Mouse (Mus musculus): Measurements from ENCODE around the gene Megf11.

Gene Megf11

GRCm38 (mm10) chr9:64393914-64394596 lies 8.6 kb downstream of the Megf11 start:
- in situ Hi-C loops (cut with MboI): loop anchor here (10.0 kb wide), 1 partner anchor 541 kb away; no protein-coding TSS in a partner anchor

- in situ Hi-C loops (cut with MboI): loop anchor here (10.0 kb wide), 1 partner anchor 539 kb away; no protein-coding TSS in a partner anchor
Measured at GRCm38 (mm10) chr9:64395238-64395920, 10.0 kb downstream of the Megf11 start.

- in situ Hi-C loops (cut with MboI): loop anchor here (10.0 kb wide), 1 partner anchor 538 kb away; no protein-coding TSS in a partner anchor
Measured at GRCm38 (mm10) chr9:64397108-64397507, 11.7 kb downstream of the Megf11 start.

GRCm38 (mm10) chr9:64399121-64399520 lies 13.7 kb downstream of the Megf11 start:
- in situ Hi-C loops (cut with MboI): loop anchor here (10.0 kb wide), 1 partner anchor 536 kb away; no protein-coding TSS in a partner anchor

GRCm38 (mm10) chr9:64402141-64402540 lies 16.7 kb downstream of the Megf11 start:
- in situ Hi-C loops (cut with MboI): no loop called here

GRCm38 (mm10) chr9:64406841-64407240 lies 21.4 kb downstream of the Megf11 start:
- in situ Hi-C loops (cut with MboI): no loop called here

GRCm38 (mm10) chr9:64407390-64407970 lies 22.1 kb downstream of the Megf11 start:
- in situ Hi-C loops (cut with MboI): no loop called here

- in situ Hi-C loops (cut with MboI): no loop called here
Measured at GRCm38 (mm10) chr9:64408821-64409220, 23.4 kb downstream of the Megf11 start.

- in situ Hi-C loops (cut with MboI): no loop called here
Measured at GRCm38 (mm10) chr9:64420471-64420870, 35.0 kb downstream of the Megf11 start.

GRCm38 (mm10) chr9:64421986-64422616 lies 36.7 kb downstream of the Megf11 start:
- in situ Hi-C loops (cut with MboI): no loop called here

GRCm38 (mm10) chr9:64423912-64424311 lies 38.5 kb downstream of the Megf11 start:
- in situ Hi-C loops (cut with MboI): no loop called here

- in situ Hi-C loops (cut with MboI): no loop called here
Measured at GRCm38 (mm10) chr9:64436121-64436520, 50.7 kb downstream of the Megf11 start.

GRCm38 (mm10) chr9:64440101-64440500 lies 54.7 kb downstream of the Megf11 start:
- in situ Hi-C loops (cut with MboI): no loop called here

- in situ Hi-C loops (cut with MboI): no loop called here
Measured at GRCm38 (mm10) chr9:64445981-64446380, 60.6 kb downstream of the Megf11 start.

- in situ Hi-C loops (cut with MboI): no loop called here
Measured at GRCm38 (mm10) chr9:64447070-64447469, 61.6 kb downstream of the Megf11 start.

- in situ Hi-C loops (cut with MboI): no loop called here
Measured at GRCm38 (mm10) chr9:64447522-64447921, 62.1 kb downstream of the Megf11 start.

- in situ Hi-C loops (cut with MboI): no loop called here
Measured at GRCm38 (mm10) chr9:64452769-64453168, 67.3 kb downstream of the Megf11 start.

GRCm38 (mm10) chr9:64454196-64454595 lies 68.8 kb downstream of the Megf11 start:
- in situ Hi-C loops (cut with MboI): no loop called here

- in situ Hi-C loops (cut with MboI): no loop called here
Measured at GRCm38 (mm10) chr9:64455910-64456309, 70.5 kb downstream of the Megf11 start.

- in situ Hi-C loops (cut with MboI): no loop called here
Measured at GRCm38 (mm10) chr9:64457596-64457995, 72.2 kb downstream of the Megf11 start.

GRCm38 (mm10) chr9:64461568-64462308 lies 76.3 kb downstream of the Megf11 start:
- in situ Hi-C loops (cut with MboI): no loop called here

GRCm38 (mm10) chr9:64462870-64463269 lies 77.4 kb downstream of the Megf11 start:
- in situ Hi-C loops (cut with MboI): no loop called here

Data from mature B cell (primary cell).